Mouse (Mus musculus) forebrain, embryonic 12.5 days (tissue): ENCODE measurements around the gene Aftph. TPM values are rescaled to one million over a fixed set of nuclear protein-coding genes. Genes with fewer than 3 reads are reported as not detected.

ENCODE experiments used
- ATAC-seq: fragments of 200-750 bp; cut with Nextera tagmentation; 2 replicates; pipeline ENCODE4 v1.8.0; 2017; ENCODE audit warnings: moderate TSS enrichment; ENCODE audit not compliant: low FRiP score
- H3K27ac ChIP-seq: fragments of 300-500 bp; sonication (generic); 2 replicates; pipeline ENCODE4 v1.5.1; 2016; ENCODE audit warnings: mild to moderate bottlenecking
- H3K27me3 ChIP-seq: fragments of 300-500 bp; sonication (generic); 2 replicates; pipeline ENCODE4 v1.6.1; 2016; ENCODE audit warnings: mild to moderate bottlenecking
- H3K36me3 ChIP-seq: fragments of 300-500 bp; sonication (generic); replicated peaks from 2 replicates; pipeline ENCODE4 v1.6.1; 2016; ENCODE audit warnings: mild to moderate bottlenecking
- H3K4me1 ChIP-seq: fragments of 300-500 bp; sonication (generic); 2 replicates; pipeline ENCODE4 v1.6.1; 2016
- H3K4me2 ChIP-seq: fragments of 300-500 bp; sonication (generic); 2 replicates; pipeline ENCODE4 v1.6.1; 2016; ENCODE audit warnings: mild to moderate bottlenecking, moderate library complexity
- H3K4me3 ChIP-seq: fragments of 300-500 bp; sonication (generic); replicated peaks from 2 replicates; pipeline ENCODE4 v1.5.1; 2016; ENCODE audit warnings: mild to moderate bottlenecking
- H3K9ac ChIP-seq: fragments of 300-500 bp; sonication (generic); 2 replicates; pipeline ENCODE4 v1.6.1; 2016; ENCODE audit warnings: mild to moderate bottlenecking
- H3K9me3 ChIP-seq: fragments of 300-500 bp; sonication (generic); 2 replicates; pipeline ENCODE4 v1.6.1; 2016
- WGBS: fragments of 180-500 bp; shearing (Covaris S2); methylation state at CpG from one replicate; pipeline ENCODE4 v1.1.7; 2016; 5-methylcytosine and 5-hydroxymethylcytosine counted together
- polyA plus RNA-seq: library from polyadenylated mRNA; unstranded; fragments of >200 nt; fragmentation: Nextera tagmentation; extraction: Ambion mirVana; gene quantifications from 2 replicates; pipeline ENCODE4 v1.2.1, GENCODE M21; 2016

Gene Aftph
- polyA plus RNA-seq, 1 experiment from 2014 or later: 34.2 TPM

- H3K4me1 ChIP-seq: peaks cover 51% of the 10 kb centered on the region
- H3K36me3 ChIP-seq: no peaks in the 10 kb centered on the region
- no peak for ATAC-seq
- 85% methylated on average over 14 of the region's 14 CpGs for WGBS
- no peak overlapping the region for H3K4me3 ChIP-seq
- no peak overlapping the region for H3K4me2 ChIP-seq
- H3K9me3 ChIP-seq: no peaks in the 10 kb centered on the region
- H3K27me3 ChIP-seq: 0 out of 2 replicates have a peak, but pooled peaks cover 2% of the 10 kb centered on the region
- no peak overlapping the region for H3K27ac ChIP-seq
- H3K9ac ChIP-seq: no peak overlapping the region
Measured at GRCm38 (mm10) chr11:20660111-20661097, 81.0 kb downstream of the Aftph start.

- H3K4me1 ChIP-seq: peaks cover 51% of the 10 kb centered on the region
Measured at GRCm38 (mm10) chr11:20659094-20659493, 82.3 kb downstream of the Aftph start.

GRCm38 (mm10) chr11:20656711-20657057 lies 84.7 kb downstream of the Aftph start:
- Histone ChIP-seq H3K27ac (peak overlapping the region; percentile 97), H3K4me3 (peak overlapping the region; percentile 20), H3K9me3 (no peaks in the 10 kb centered on the region), H3K27me3 (no peaks in the 10 kb centered on the region), H3K36me3 (no peaks in the 10 kb centered on the region; the same call in 1 of the 2 replicates), H3K4me1 (peaks cover 42% of the 10 kb centered on the region), H3K9ac (peak overlapping the region; percentile 31), H3K4me2 (peak overlapping the region; percentile 43)
- ATAC-seq: peak; percentile 43
- WGBS: 13% methylated on average over 10 of the region's 10 CpGs

More at GRCm38 (mm10) chr11:20659094-20659493, 82.3 kb downstream of the Aftph start:
- Histone ChIP-seq H3K27me3 (0 out of 2 replicates have a peak, but pooled peaks cover 2% of the 10 kb centered on the region), H3K4me2 (no peak overlapping the region), H3K27ac (0 out of 2 replicates have a peak overlapping the region, but pooled peaks have one; percentile 59), H3K9me3 (no peaks in the 10 kb centered on the region), H3K4me3 (no peak overlapping the region), H3K36me3 (no peaks in the 10 kb centered on the region), H3K9ac (no peak overlapping the region)
- 74% methylated on average over 3 of the region's 3 CpGs for WGBS
- ATAC-seq: no peak

- H3K9ac ChIP-seq: peak overlapping the region; percentile 31
- WGBS: 10% methylated on average over 18 of the region's 18 CpGs
Measured at GRCm38 (mm10) chr11:20655795-20656710, 85.3 kb downstream of the Aftph start.

GRCm38 (mm10) chr11:20651166-20651565 lies 90.2 kb downstream of the Aftph start:
- Histone ChIP-seq H3K4me2 (no peak overlapping the region), H3K27me3 (no peaks in the 10 kb centered on the region), H3K4me3 (no peak overlapping the region), H3K4me1 (peaks cover 83% of the 10 kb centered on the region), H3K9me3 (no peaks in the 10 kb centered on the region), H3K36me3 (peaks cover 9% of the 10 kb centered on the region), H3K9ac (peak overlapping the region; percentile 29; the same call in 1 of the 2 replicates), H3K27ac (peak overlapping the region; percentile 84)
- no peak for ATAC-seq
- WGBS: 58% methylated on average over 1 of the region's 1 CpGs

More at GRCm38 (mm10) chr11:20655795-20656710, 85.3 kb downstream of the Aftph start:
- Histone ChIP-seq H3K4me2 (peak overlapping the region; percentile 43), H3K4me1 (peaks cover 48% of the 10 kb centered on the region), H3K27me3 (no peaks in the 10 kb centered on the region), H3K9me3 (no peaks in the 10 kb centered on the region), H3K36me3 (no peaks in the 10 kb centered on the region; the same call in 1 of the 2 replicates), H3K4me3 (peak overlapping the region; percentile 20), H3K27ac (peak overlapping the region; percentile 97)
- peak; percentile 93 for ATAC-seq

- Histone ChIP-seq H3K27me3 (no peaks in the 10 kb centered on the region), H3K27ac (peak overlapping the region; percentile 84), H3K9ac (no peak overlapping the region), H3K4me1 (peaks cover 81% of the 10 kb centered on the region), H3K4me3 (no peak overlapping the region), H3K4me2 (peak overlapping the region; percentile 27), H3K9me3 (no peaks in the 10 kb centered on the region), H3K36me3 (peaks cover 9% of the 10 kb centered on the region)
- ATAC-seq: peak; percentile 87
- 16% methylated on average over 17 of the region's 17 CpGs for WGBS
Measured at GRCm38 (mm10) chr11:20650006-20650639, 91.3 kb downstream of the Aftph start.

GRCm38 (mm10) chr11:20649477-20649876 lies 91.9 kb downstream of the Aftph start:
- Histone ChIP-seq H3K9ac (peak overlapping the region; percentile 33; the same call in 1 of the 2 replicates), H3K4me2 (peak overlapping the region; percentile 27), H3K9me3 (no peaks in the 10 kb centered on the region), H3K27me3 (no peaks in the 10 kb centered on the region), H3K4me3 (no peak overlapping the region), H3K4me1 (peaks cover 81% of the 10 kb centered on the region), H3K27ac (peak overlapping the region; percentile 84), H3K36me3 (peaks cover 9% of the 10 kb centered on the region)
- WGBS: 30% methylated on average over 5 of the region's 5 CpGs
- peak; percentile 61 for ATAC-seq

- H3K27ac ChIP-seq: peak overlapping the region; percentile 70
- no peaks in the 10 kb centered on the region for H3K9me3 ChIP-seq
- no peaks in the 10 kb centered on the region for H3K27me3 ChIP-seq
- no peak overlapping the region for H3K9ac ChIP-seq
- H3K36me3 ChIP-seq: peaks cover 9% of the 10 kb centered on the region
- peak overlapping the region; percentile 6; the same call in 1 of the 2 replicates for H3K4me2 ChIP-seq
- H3K4me3 ChIP-seq: no peak overlapping the region
- 56% methylated on average over 19 of the region's 19 CpGs for whole genome bisulfite sequencing
- H3K4me1 ChIP-seq: peaks cover 81% of the 10 kb centered on the region
- no peak for ATAC-seq
Measured at GRCm38 (mm10) chr11:20647902-20648625, 93.3 kb downstream of the Aftph start.

- Histone ChIP-seq H3K27me3 (no peaks in the 10 kb centered on the region), H3K27ac (peak overlapping the region; percentile 70), H3K36me3 (peaks cover 9% of the 10 kb centered on the region), H3K9ac (no peak overlapping the region), H3K4me3 (no peak overlapping the region), H3K4me1 (peaks cover 79% of the 10 kb centered on the region), H3K9me3 (no peaks in the 10 kb centered on the region), H3K4me2 (peak overlapping the region; percentile 15; the same call in 1 of the 2 replicates)
- WGBS: 19% methylated on average over 10 of the region's 10 CpGs
- ATAC-seq: no peak
Measured at GRCm38 (mm10) chr11:20646986-20647726, 94.2 kb downstream of the Aftph start.

GRCm38 (mm10) chr11:20646142-20646541 lies 95.2 kb downstream of the Aftph start:
- H3K4me3 ChIP-seq: no peak overlapping the region
- no peak overlapping the region for H3K9ac ChIP-seq
- no peaks in the 10 kb centered on the region for H3K27me3 ChIP-seq
- 42% methylated on average over 6 of the region's 6 CpGs for WGBS
- H3K4me2 ChIP-seq: no peak overlapping the region
- H3K9me3 ChIP-seq: no peaks in the 10 kb centered on the region
- H3K4me1 ChIP-seq: peaks cover 76% of the 10 kb centered on the region
- no peak overlapping the region for H3K27ac ChIP-seq
- no peak for ATAC-seq
- peaks cover 9% of the 10 kb centered on the region for H3K36me3 ChIP-seq
